Mouse (Mus musculus): ENCODE measurements around the gene Fzd4. TPM values are rescaled to one million over a fixed set of nuclear protein-coding genes. Genes with fewer than 3 reads are reported as not detected.

The Fzd4 gene
- polyA plus RNA-seq, 1 experiment, result 5.0 TPM

GRCm38 (mm10) chr7:89395399-89395798 lies 8.8 kb upstream of the Fzd4 start:
- Histone ChIP-seq H3K27me3 (ENCODE audit: control insufficient read depth, insufficient read depth, insufficient read length) (no peaks in the 10 kb centered on the region), H3K79me2 (ENCODE audit: control insufficient read depth, insufficient read depth) (no peaks in the 10 kb centered on the region), H3K4me3 (no peak overlapping the region), H3ac (ENCODE audit: control insufficient read depth, insufficient read length) (no peak overlapping the region), H3K4me2 (ENCODE audit: low read depth) (no peak overlapping the region), H3K36me3 (ENCODE audit: control insufficient read depth, insufficient read depth) (no peaks in the 10 kb centered on the region)
- no peak for TF ChIP-seq MYOG (IDR thresholded peaks at IDR 0.05; ENCODE audit: control insufficient read depth in 1 of 3, insufficient read depth in 1 of 3, insufficient read length in 2 of 3, low read depth in 2 of 3)
- no peak for TF ChIP-seq REST (IDR thresholded peaks at IDR 0.05; ENCODE audit: insufficient read depth, insufficient read length)
- no peak for TF ChIP-seq SRF (IDR thresholded peaks at IDR 0.05; ENCODE audit: control insufficient read depth, insufficient read length, low read depth)
- TF ChIP-seq TCF3 (IDR thresholded peaks at IDR 0.05; ENCODE audit: insufficient read length, low read depth), result no peak
- TF ChIP-seq POLR2A (IDR thresholded peaks at IDR 0.05; ENCODE audit: insufficient read length, low read depth), result no peak
- no peak for TF ChIP-seq MYOD1 (IDR thresholded peaks at IDR 0.05; ENCODE audit: control insufficient read depth in 1 of 3, insufficient read length in 2 of 3, low read depth in 2 of 3)
- TF ChIP-seq E2F4 (IDR thresholded peaks at IDR 0.05; ENCODE audit: insufficient read depth), result no peak
- TF ChIP-seq MAX (IDR thresholded peaks at IDR 0.05; ENCODE audit: low read depth), result no peak

DNA sequence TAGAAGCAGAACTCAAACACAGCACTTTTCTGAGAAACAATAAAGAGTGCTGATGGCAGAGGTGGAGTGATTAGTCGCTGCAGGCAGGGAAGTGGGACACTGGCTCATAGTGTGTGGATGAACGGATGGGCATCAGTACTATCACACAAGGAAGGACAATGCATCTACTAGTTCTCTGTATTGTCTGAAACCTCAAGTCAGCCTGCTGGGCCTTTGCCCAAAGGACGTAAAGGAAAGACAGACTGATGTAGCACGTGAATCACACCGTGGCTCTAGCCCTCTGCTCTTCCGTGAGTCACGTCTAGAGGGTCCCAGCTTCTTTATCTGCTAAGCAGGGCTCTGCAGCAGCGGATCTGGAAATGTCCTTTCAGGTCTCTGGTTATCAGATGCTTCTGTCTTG lies 7.8 kb upstream of the Fzd4 start:
- no peaks in the 10 kb centered on the region for H3K79me2 ChIP-seq (ENCODE audit: control insufficient read depth, insufficient read depth)
- TF ChIP-seq TCF3 (IDR thresholded peaks at IDR 0.05; ENCODE audit: insufficient read length, low read depth), result no peak
- no peak for TF ChIP-seq SRF (IDR thresholded peaks at IDR 0.05; ENCODE audit: control insufficient read depth, insufficient read length, low read depth)
- no peaks in the 10 kb centered on the region for H3K36me3 ChIP-seq (ENCODE audit: control insufficient read depth, insufficient read depth)
- H3ac ChIP-seq (ENCODE audit: control insufficient read depth, insufficient read length), result no peak overlapping the region
- H3K27me3 ChIP-seq (ENCODE audit: control insufficient read depth, insufficient read depth, insufficient read length), result no peaks in the 10 kb centered on the region
- H3K4me3 ChIP-seq, result no peak overlapping the region
- H3K4me2 ChIP-seq (ENCODE audit: low read depth), result no peak overlapping the region

DNA sequence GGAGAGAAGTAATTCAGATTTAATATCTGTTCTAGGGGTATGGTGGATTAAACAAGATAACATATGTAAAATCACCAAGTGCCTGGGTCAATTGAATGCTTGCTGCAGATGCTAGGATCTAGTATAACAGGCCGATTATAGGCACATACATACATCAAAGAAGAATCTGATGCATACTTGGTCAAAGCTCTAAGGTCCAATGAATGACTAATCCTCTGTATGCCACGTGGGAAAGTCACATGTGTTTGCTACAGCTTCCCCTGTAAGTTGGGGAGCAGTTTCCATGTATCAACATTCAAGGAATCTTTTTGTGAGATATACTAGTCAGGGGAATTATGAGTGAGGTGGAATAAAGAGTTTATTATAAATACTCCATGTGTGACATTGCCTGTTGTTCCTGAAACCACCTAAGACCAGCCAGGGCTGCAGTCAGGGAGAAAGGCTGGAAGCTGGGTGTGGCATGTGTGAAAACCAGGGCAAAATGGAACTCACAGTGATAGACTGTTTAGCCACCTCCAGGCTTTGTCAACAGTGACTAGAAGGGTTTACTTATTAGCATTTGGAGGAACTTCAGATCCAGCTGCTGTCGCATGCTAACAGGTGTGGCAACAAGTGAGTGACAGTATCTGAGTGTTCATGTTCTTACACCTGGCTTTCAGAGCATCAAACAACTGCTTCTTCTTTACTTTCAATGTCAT lies 6.2 kb upstream of the Fzd4 start:
- Histone ChIP-seq H3ac (ENCODE audit: control insufficient read depth, insufficient read length) (no peak overlapping the region), H3K36me3 (ENCODE audit: control insufficient read depth, insufficient read depth) (no peaks in the 10 kb centered on the region), H3K79me2 (ENCODE audit: control insufficient read depth, insufficient read depth) (no peaks in the 10 kb centered on the region), H3K27me3 (ENCODE audit: control insufficient read depth, insufficient read depth, insufficient read length) (no peaks in the 10 kb centered on the region), H3K4me3 (no peak overlapping the region), H3K4me2 (ENCODE audit: low read depth) (no peak overlapping the region)
- peak; percentile 23 for TF ChIP-seq USF1 (IDR thresholded peaks at IDR 0.05; ENCODE audit: low read depth)
- TF ChIP-seq TCF3 (IDR thresholded peaks at IDR 0.05; ENCODE audit: insufficient read length, low read depth), result no peak

DNA sequence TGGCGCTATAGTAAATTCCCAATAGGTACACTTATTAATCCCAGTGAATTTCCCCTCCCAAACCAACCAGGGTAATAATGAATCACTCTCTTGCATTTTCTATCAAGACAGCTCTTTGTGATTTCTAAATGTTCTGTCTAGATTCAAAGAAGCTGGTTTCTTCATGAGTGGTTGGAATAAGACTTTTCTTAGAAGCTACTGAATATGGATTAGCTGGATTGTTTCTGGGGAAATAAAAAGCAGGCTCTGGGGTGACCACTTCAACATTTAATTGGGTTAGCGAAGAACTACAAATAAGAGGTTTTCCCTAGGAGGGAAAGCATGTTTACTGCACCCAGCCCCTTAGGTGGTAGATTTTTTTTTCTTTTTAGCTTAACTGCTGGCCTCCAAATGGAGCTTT lies 3.4 kb upstream of the Fzd4 start:
- H3K27me3 ChIP-seq (ENCODE audit: control insufficient read depth, insufficient read depth, insufficient read length), result no peaks in the 10 kb centered on the region
- H3K36me3 ChIP-seq (ENCODE audit: control insufficient read depth, insufficient read depth), result no peaks in the 10 kb centered on the region
- no peaks in the 10 kb centered on the region for H3K79me2 ChIP-seq (ENCODE audit: control insufficient read depth, insufficient read depth)
- no peak for TF ChIP-seq E2F4 (IDR thresholded peaks at IDR 0.05; ENCODE audit: insufficient read depth)
- no peak for TF ChIP-seq MAX (IDR thresholded peaks at IDR 0.05; ENCODE audit: low read depth)
- no peak for TF ChIP-seq CEBPB (IDR thresholded peaks at IDR 0.05; ENCODE audit: insufficient read depth, poor library complexity, severe bottlenecking)
- TF ChIP-seq REST (IDR thresholded peaks at IDR 0.05; ENCODE audit: insufficient read depth, insufficient read length), result no peak
- no peak for TF ChIP-seq POLR2A (IDR thresholded peaks at IDR 0.05; ENCODE audit: insufficient read length, low read depth)
- TF ChIP-seq TCF3 (IDR thresholded peaks at IDR 0.05; ENCODE audit: insufficient read length, low read depth), result no peak
- TF ChIP-seq MYOG (IDR thresholded peaks at IDR 0.05; ENCODE audit: control insufficient read depth in 1 of 3, insufficient read depth in 1 of 3, insufficient read length in 2 of 3, low read depth in 2 of 3), result no peak
- TF ChIP-seq TCF12 (IDR thresholded peaks at IDR 0.05; ENCODE audit: insufficient read depth, poor library complexity, severe bottlenecking), result no peak
- no peak for TF ChIP-seq USF1 (IDR thresholded peaks at IDR 0.05; ENCODE audit: low read depth)
- no peak for TF ChIP-seq SRF (IDR thresholded peaks at IDR 0.05; ENCODE audit: control insufficient read depth, insufficient read length, low read depth)
- no peak for TF ChIP-seq POLR2AphosphoS2 (IDR thresholded peaks at IDR 0.05; ENCODE audit: insufficient read length, low read depth)
- TF ChIP-seq MYOD1 (IDR thresholded peaks at IDR 0.05; ENCODE audit: control insufficient read depth in 1 of 3, insufficient read length in 2 of 3, low read depth in 2 of 3), result no peak
- no peak overlapping the region for H3ac ChIP-seq (ENCODE audit: control insufficient read depth, insufficient read length)
- H3K4me3 ChIP-seq, result no peak overlapping the region
- no peak overlapping the region for H3K4me2 ChIP-seq (ENCODE audit: low read depth)

GRCm38 (mm10) chr7:89401136-89401858 lies 2.9 kb upstream of the Fzd4 start:
- no peaks in the 10 kb centered on the region for H3K27me3 ChIP-seq (ENCODE audit: control insufficient read depth, insufficient read depth, insufficient read length)
- H3K4me2 ChIP-seq (ENCODE audit: low read depth), result no peak overlapping the region
- no peaks in the 10 kb centered on the region for H3K79me2 ChIP-seq (ENCODE audit: control insufficient read depth, insufficient read depth)
- TF ChIP-seq TCF3 (IDR thresholded peaks at IDR 0.05; ENCODE audit: insufficient read length, low read depth) (no peak), MYOG (IDR thresholded peaks at IDR 0.05; ENCODE audit: control insufficient read depth in 1 of 3, insufficient read depth in 1 of 3, insufficient read length in 2 of 3, low read depth in 2 of 3) (no peak), TCF12 (IDR thresholded peaks at IDR 0.05; ENCODE audit: insufficient read depth, poor library complexity, severe bottlenecking) (no peak), USF1 (IDR thresholded peaks at IDR 0.05; ENCODE audit: low read depth) (no peak), POLR2A (IDR thresholded peaks at IDR 0.05; ENCODE audit: insufficient read length, low read depth) (no peak)
- no peaks in the 10 kb centered on the region for H3K36me3 ChIP-seq (ENCODE audit: control insufficient read depth, insufficient read depth)
- no peak overlapping the region for H3K4me3 ChIP-seq
- H3ac ChIP-seq (ENCODE audit: control insufficient read depth, insufficient read length), result no peak overlapping the region

Data from myocyte (in vitro differentiated cells).